Mouse (Mus musculus) intestine, embryonic 14.5 days (tissue): ENCODE results near the gene Gm49373. TPM values are rescaled to one million over a fixed set of nuclear protein-coding genes. Genes with fewer than 3 reads are reported as not detected.

Experiments
- ATAC-seq: fragments of 200-750 bp; cut with Nextera tagmentation; replicated peaks from 2 replicates; pipeline ENCODE4 v1.8.0; 2017; ENCODE audit warnings: low read depth, moderate number of reproducible peaks, moderate TSS enrichment, moderate library complexity; ENCODE audit not compliant: low FRiP score, low TSS enrichment
- DNase-seq: peaks from one replicate; pipeline ENCODE4 v3.0.0-alpha.2; 2018; ENCODE audit warnings: low spot score
- H3K27ac ChIP-seq: fragments of 300-500 bp; sonication (generic); 2 replicates; pipeline ENCODE4 v1.5.1; 2014; ENCODE audit warnings: low read depth, mild to moderate bottlenecking, control low read depth
- H3K27me3 ChIP-seq: fragments of 300-500 bp; sonication (generic); replicated peaks from 2 replicates; pipeline ENCODE4 v1.6.1; 2014; ENCODE audit warnings: low read length, control low read depth; ENCODE audit not compliant: control insufficient read depth, insufficient read depth
- H3K36me3 ChIP-seq: fragments of 300-500 bp; sonication (generic); 2 replicates; pipeline ENCODE4 v1.6.1; 2014; ENCODE audit warnings: low read length, control low read depth; ENCODE audit not compliant: control insufficient read depth, insufficient read depth
- H3K4me1 ChIP-seq: fragments of 300-500 bp; sonication (generic); replicated peaks from 2 replicates; pipeline ENCODE4 v1.6.1; 2014; ENCODE audit warnings: low read length, control low read depth, mixed read lengths; ENCODE audit not compliant: control insufficient read depth, insufficient read depth
- H3K4me2 ChIP-seq: fragments of 300-500 bp; sonication (generic); 2 replicates; pipeline ENCODE4 v1.6.1; 2014; ENCODE audit warnings: low read length
- H3K4me3 ChIP-seq: fragments of 300-500 bp; sonication (generic); 2 replicates; pipeline ENCODE4 v1.5.1; 2014; ENCODE audit warnings: low read depth, low read length, control low read depth, mixed read lengths
- H3K9ac ChIP-seq: fragments of 300-500 bp; sonication (generic); 2 replicates; pipeline ENCODE4 v1.6.1; 2014; ENCODE audit warnings: mild to moderate bottlenecking, low read length
- H3K9me3 ChIP-seq: fragments of 300-500 bp; sonication (generic); 2 replicates; pipeline ENCODE4 v1.6.1; 2016; ENCODE audit warnings: low read length, control low read depth; ENCODE audit not compliant: control insufficient read depth
- WGBS: fragments of 180-500 bp; shearing (Covaris S2); extraction: QIAGEN DNeasy Blood & Tissue Kit; methylation state at CpG from one replicate; pipeline ENCODE4 v1.1.7; 2014; 5-methylcytosine and 5-hydroxymethylcytosine counted together
- polyA plus RNA-seq: library from polyadenylated mRNA; unstranded; fragments of >200 nt; fragmentation: Nextera tagmentation; extraction: Ambion mirVana; gene quantifications from 2 replicates; pipeline ENCODE4 v1.2.1, GENCODE M21; 2014

Gene Gm49373
- polyA plus RNA-seq, 1 experiment from 2014 or later: 0.74 TPM

DNA sequence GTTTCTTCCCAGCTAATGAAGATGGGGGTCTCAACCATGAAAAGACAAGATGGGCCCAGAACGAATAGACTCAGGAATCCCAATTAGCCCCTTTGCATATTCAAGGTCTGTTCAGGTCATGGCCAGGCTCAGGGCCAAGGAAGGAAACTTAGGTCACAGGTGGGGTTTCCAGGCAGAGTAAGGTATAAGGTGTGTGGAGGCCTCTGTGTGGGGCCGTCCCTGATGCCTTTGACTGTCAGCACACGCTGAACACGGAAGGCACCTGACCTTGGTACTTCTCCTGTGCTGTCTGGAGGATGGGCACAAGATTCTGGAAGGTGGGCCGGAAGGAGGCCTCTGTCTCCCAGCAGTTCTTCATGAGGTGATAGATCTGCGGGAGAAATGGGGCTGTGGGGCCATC is 31.9 kb upstream of the Gm49373 start:
- no peak overlapping the region for H3K9ac ChIP-seq
- no peak for ATAC-seq
- no peak for DNase-seq
- peaks cover 7% of the 10 kb centered on the region; the same call in 1 of the 2 replicates for H3K4me1 ChIP-seq
- H3K36me3 ChIP-seq: no peaks in the 10 kb centered on the region
- H3K27ac ChIP-seq: no peak overlapping the region
- 83% methylated on average over 6 of the region's 6 CpGs for WGBS
- H3K4me2 ChIP-seq: no peak overlapping the region
- H3K4me3 ChIP-seq: no peak overlapping the region
- no peaks in the 10 kb centered on the region for H3K27me3 ChIP-seq
- H3K9me3 ChIP-seq: no peaks in the 10 kb centered on the region

DNA sequence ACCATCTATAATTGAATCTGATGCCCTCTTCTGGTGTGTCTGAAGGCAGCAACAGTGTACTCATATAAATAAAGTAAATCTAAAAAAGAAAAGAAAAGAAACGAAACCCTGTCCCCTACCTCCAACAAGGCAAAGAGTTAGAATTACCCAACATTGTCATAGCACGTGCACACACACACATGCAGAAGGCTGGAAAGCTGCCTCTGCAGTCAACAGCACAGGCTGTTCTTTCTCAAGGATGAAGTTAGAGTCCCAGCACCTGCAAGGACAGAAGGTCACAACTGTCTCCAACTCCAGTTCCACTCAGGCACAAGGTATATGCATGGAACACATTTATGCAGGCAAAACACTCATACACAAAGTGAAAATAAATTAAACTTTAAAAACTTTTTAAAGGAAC is 29.2 kb upstream of the Gm49373 start:
- 94% methylated on average over 2 of the region's 2 CpGs for WGBS
- no peak for ATAC-seq

DNA sequence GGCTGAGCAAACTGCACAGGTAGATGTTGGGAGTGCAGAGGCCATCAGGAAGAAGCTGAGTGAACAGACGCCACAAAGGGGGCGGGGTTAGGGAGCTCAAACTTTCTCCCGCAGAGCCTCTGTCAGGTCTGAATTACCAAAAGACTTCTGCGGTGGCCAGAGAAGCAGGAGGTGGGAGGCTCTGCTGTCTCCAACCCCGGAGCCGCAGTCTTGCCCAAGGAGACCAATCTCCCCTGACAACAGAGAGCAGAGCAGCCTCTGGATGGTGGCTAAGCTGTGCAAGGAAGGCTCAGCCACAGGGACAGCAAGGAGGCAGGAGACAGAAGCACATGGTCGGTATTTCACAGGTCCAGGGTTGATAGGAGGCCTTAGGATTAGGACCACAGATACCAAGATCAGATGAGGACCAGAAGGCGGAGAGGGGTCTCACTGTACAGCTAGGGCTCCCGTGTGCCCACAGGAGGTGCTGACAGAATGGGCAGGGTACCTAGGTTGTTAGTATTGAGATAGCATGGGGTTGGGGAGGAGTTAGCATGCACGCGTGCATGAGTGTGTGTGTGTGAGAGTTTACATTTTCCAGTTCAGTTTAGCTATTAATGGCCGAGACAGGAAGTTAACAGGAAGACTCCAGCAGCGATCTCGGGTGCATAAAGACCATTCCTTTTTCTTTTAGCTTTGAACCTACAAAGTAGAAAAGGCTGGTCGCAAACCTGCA is 27.7 kb upstream of the Gm49373 start:
- ATAC-seq (no peak), DNase-seq (no peak)
- Histone ChIP-seq H3K4me1 (0 out of 2 replicates have a peak, but pooled peaks cover 7% of the 10 kb centered on the region), H3K27me3 (no peaks in the 10 kb centered on the region), H3K27ac (no peak overlapping the region), H3K36me3 (no peaks in the 10 kb centered on the region), H3K9me3 (no peaks in the 10 kb centered on the region), H3K4me2 (no peak overlapping the region), H3K9ac (no peak overlapping the region), H3K4me3 (no peak overlapping the region)
- 38% methylated on average over 15 of the region's 15 CpGs for WGBS

More for the DNA sequence above, 29.2 kb upstream of the Gm49373 start:
- Histone ChIP-seq H3K4me3 (no peak overlapping the region), H3K27me3 (no peaks in the 10 kb centered on the region), H3K36me3 (no peaks in the 10 kb centered on the region), H3K9ac (no peak overlapping the region), H3K4me1 (0 out of 2 replicates have a peak, but pooled peaks cover 7% of the 10 kb centered on the region), H3K27ac (no peak overlapping the region), H3K4me2 (no peak overlapping the region), H3K9me3 (no peaks in the 10 kb centered on the region)
- no peak for DNase-seq

DNA sequence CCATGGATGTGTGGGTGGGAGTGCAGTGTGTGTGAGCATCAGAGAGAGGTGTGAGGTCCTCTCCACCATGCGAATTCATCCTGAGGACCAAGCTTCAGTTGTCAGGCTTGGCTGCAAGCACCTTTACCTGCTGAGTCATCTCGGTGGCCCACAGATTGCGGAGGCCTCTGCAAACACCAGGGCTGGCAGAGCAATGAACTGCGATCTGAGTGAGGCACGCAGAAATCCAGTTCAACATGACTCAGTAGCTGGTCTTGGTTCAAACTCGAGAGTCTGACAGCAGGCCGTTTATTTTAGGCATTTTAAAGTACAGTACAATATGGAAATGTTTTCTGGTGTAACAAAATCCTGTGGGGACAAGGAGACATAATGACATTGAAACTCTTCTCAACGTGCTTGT is 24.9 kb upstream of the Gm49373 start:
- Histone ChIP-seq H3K4me2 (no peak overlapping the region), H3K36me3 (no peaks in the 10 kb centered on the region), H3K4me1 (0 out of 2 replicates have a peak, but pooled peaks cover 4% of the 10 kb centered on the region), H3K9me3 (no peaks in the 10 kb centered on the region), H3K27ac (no peak overlapping the region), H3K9ac (no peak overlapping the region), H3K4me3 (no peak overlapping the region), H3K27me3 (no peaks in the 10 kb centered on the region)
- ATAC-seq (no peak), DNase-seq (no peak)
- 65% methylated on average over 8 of the region's 8 CpGs for WGBS

DNA sequence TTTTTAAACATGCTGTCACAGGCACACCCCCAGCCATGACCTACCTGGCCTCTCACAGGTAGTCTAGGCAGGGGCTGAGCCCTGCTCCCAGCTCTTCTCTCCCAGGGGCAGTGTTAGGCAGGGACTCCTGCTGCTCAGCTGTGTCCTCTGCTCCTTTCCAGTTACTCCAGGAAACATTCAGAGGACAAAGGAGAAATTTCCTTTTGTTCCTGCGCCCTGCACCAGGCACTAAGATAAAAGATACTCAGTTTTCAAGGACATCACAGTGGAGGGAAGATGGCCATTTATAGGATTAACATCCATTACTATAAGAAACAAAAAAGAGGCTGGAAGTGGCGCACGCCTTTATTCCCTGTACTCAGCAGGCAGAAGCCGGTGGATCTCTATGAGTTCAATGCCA is 23.1 kb upstream of the Gm49373 start:
- Histone ChIP-seq H3K9me3 (no peaks in the 10 kb centered on the region), H3K4me2 (no peak overlapping the region), H3K36me3 (no peaks in the 10 kb centered on the region), H3K27me3 (no peaks in the 10 kb centered on the region), H3K9ac (no peak overlapping the region), H3K27ac (no peak overlapping the region), H3K4me1 (peaks cover 5% of the 10 kb centered on the region), H3K4me3 (no peak overlapping the region)
- DNase-seq (no peak), ATAC-seq (no peak)
- 90% methylated on average over 4 of the region's 4 CpGs for WGBS

DNA sequence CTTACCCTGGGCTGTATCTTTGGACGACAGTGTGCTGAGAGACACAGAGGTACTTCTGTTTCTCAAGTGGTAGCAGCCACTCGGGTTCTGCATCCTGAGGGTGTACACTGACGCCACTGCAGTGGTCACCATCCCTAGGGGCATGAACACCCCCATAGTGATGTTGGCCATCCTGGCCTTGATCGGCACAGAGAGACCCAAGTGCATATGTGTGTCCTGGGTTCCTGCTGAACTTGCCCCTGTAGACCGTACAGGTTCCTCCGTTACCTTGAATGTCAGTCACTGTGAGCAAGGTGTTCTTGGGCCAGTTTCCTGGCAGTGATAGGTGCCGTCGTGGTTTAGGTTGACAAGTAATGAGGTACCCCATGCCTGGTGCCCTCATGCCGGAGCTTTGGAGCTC is 20.5 kb upstream of the Gm49373 start:
- no peak overlapping the region for H3K9ac ChIP-seq
- H3K4me3 ChIP-seq: no peak overlapping the region
- no peak overlapping the region for H3K27ac ChIP-seq
- DNase-seq: no peak
- H3K9me3 ChIP-seq: no peaks in the 10 kb centered on the region
- no peak for ATAC-seq
- H3K27me3 ChIP-seq: no peaks in the 10 kb centered on the region
- 95% methylated on average over 9 of the region's 9 CpGs for WGBS
- peaks cover 12% of the 10 kb centered on the region for H3K4me1 ChIP-seq
- H3K36me3 ChIP-seq: peaks cover 17% of the 10 kb centered on the region
- no peak overlapping the region for H3K4me2 ChIP-seq

DNA sequence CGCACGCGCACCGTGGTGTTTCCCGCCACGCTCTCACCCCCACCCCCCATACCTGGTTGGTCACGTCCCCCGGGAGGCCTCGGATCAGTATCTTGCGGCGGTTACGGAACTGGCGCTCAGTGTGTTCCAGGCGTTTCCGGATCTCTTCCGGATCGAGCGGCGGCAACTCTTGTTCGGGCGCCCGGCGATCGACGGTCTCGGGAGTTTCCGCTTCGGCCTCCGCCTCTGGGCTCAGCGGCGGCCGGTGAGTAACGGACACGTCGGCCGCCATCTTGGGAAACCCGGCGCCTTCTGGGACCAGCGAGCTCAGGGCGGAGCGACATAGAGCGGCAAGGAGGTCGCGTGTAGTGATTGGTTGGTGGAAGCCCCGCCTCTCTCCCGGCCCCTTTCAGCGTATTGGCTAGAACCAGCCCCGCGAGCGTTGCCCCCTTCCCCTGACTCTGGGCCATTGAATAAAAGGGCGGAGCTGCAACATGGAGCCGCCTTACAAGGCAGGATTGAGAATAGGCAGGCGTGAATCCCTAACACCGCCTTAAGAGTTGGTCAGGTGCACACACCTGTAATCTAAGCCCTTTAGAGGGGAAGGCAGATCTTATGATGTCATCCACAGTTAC is 18.9 kb upstream of the Gm49373 start, which contains the start of the genes Gm38431 and Raver1:
TSS of gene Gm38431 (minus strand) at position 291 of the 614 bp plus-strand sequence.
TSS of gene Raver1 (minus strand) at position 302 of the 614 bp plus-strand sequence.
- DNase-seq (peak; percentile 95), ATAC-seq (peak; percentile 99)
- under 1% methylated on average over 54 of the region's 54 CpGs for WGBS

DNA sequence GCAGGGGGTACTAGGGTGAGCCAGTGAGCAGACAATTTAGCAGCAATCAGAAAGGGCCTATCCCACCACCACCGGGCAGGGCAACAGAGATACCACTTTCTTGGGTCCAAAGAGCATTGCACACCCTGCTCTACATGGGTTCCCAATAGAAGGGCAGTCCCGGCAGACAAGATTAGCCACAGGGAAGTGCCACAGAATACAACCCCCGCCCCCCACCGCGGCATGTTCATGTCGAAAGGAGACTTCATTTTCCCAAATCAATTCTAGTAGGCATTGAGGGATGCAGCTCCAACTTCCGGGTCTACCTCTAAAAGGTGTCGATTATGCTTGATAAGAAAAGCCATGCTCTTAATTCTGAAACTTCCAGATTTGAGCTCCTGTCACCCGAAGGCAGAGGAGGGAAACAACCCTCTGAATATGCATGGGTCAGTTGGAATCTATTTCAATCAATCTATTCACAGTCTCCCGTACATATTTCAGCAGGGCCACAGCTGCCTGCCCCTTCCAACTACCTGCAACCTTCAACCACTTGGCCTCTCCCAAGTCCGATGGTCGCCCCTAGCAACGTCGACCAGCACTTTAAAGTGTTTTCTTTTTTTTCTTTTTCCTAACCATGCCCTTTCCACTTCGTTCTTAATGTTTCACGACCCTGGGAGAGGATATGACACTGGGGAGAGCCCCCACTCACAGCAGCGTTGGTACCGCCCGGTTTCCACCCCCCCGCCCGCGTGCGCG is 18.2 kb upstream of the Gm49373 start:
- peak overlapping the region; percentile 87 for H3K4me3 ChIP-seq
- DNase-seq (no peak), ATAC-seq (peak; percentile 21; the same call in 1 of the 2 replicates)
- no peaks in the 10 kb centered on the region for H3K27me3 ChIP-seq
- peaks cover 39% of the 10 kb centered on the region for H3K36me3 ChIP-seq
- peaks cover 12% of the 10 kb centered on the region for H3K4me1 ChIP-seq
- peak overlapping the region; percentile 81 for H3K4me2 ChIP-seq
- peak overlapping the region; percentile 90 for H3K27ac ChIP-seq
- no peaks in the 10 kb centered on the region for H3K9me3 ChIP-seq
- H3K9ac ChIP-seq: peak overlapping the region; percentile 81
- 4% methylated on average over 24 of the region's 24 CpGs for WGBS

More for the DNA sequence above, 18.9 kb upstream of the Gm49373 start, which contains the start of the genes Gm38431 and Raver1:
- Histone ChIP-seq H3K4me1 (peaks cover 12% of the 10 kb centered on the region), H3K4me2 (peak within 1 kb of the TSS; percentile 81), H3K4me3 (peak within 1 kb of the TSS; percentile 87), H3K9ac (peak within 1 kb of the TSS; percentile 81), H3K27ac (peak within 1 kb of the TSS; percentile 90), H3K36me3 (peaks cover 32% of the 10 kb centered on the region), H3K9me3 (no peaks in the 10 kb centered on the region), H3K27me3 (no peaks in the 10 kb centered on the region)
